Mouse (Mus musculus) kidney, adult 2 months (tissue): ENCODE data around the gene Rdh16f2.

ENCODE experiments used
- CTCF ChIP-seq: fragments of 200-500 bp; conservative IDR thresholded peaks from 2 replicates; pipeline ENCODE4 v1.5.1; 2011; ENCODE audit warnings: low read depth, mild to moderate bottlenecking, control low read depth, low read length, moderate library complexity, mixed read lengths; ENCODE audit not compliant: insufficient read depth, insufficient read length
- POLR2A ChIP-seq: fragments of 200-500 bp; IDR thresholded peaks from one replicate; pipeline ENCODE4 v1.6.1; 2011; ENCODE audit warnings: low read depth, low read length, control low read depth

DNA sequence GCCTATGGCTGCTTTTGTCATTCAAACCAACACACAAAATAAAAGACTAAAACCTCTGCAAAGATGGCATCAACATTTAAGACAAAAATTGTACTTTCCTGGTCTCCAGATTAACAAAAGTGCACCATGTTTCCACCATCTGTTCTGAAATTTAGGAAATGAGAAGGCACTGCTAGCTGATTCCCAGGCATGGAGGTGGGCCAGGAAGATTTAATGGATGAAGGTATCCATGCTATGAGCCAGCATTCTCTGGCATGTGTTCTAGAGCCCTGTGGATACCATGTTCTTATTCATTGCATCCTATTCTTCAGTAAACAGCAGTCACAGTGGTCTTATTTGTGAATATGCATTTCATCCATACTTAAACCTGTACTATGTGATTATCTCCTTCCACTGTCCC, 9.9 kb upstream of the Rdh16f2 start:
- no peak for TF ChIP-seq CTCF
- TF ChIP-seq POLR2A, result no peak
